Mouse (Mus musculus) lung, postnatal 36 days (tissue): ENCODE data around the gene Gm20388.
A peak's percentile ranks its signal among the peaks of the same experiment; 100 is the strongest.

Experiments
- DNase-seq: peaks from one replicate; pipeline ENCODE4 v3.0.0; 2022; ENCODE audit warnings: mixed read lengths

Gm20388 gene

GRCm38 (mm10) chr8:120234866-120235265, 324.2 kb downstream of the Gm20388 start:
- DNase-seq, result no peak

- peak; percentile 70 for DNase-seq
Measured at GRCm38 (mm10) chr8:120243222-120243621, 332.6 kb downstream of the Gm20388 start.

GRCm38 (mm10) chr8:120243916-120244451, 333.3 kb downstream of the Gm20388 start:
- DNase-seq, result no peak

GRCm38 (mm10) chr8:120244553-120244952, 333.9 kb downstream of the Gm20388 start:
- DNase-seq, result no peak

GRCm38 (mm10) chr8:120247618-120248017, 337.0 kb downstream of the Gm20388 start:
- DNase-seq, result no peak

- peak; percentile 62 for DNase-seq
Measured at GRCm38 (mm10) chr8:120248031-120248430, 337.4 kb downstream of the Gm20388 start.

GRCm38 (mm10) chr8:120248451-120248850, 337.8 kb downstream of the Gm20388 start:
- DNase-seq, result no peak

- no peak for DNase-seq
Measured at GRCm38 (mm10) chr8:120249800-120250336, 339.2 kb downstream of the Gm20388 start.

- no peak for DNase-seq
Measured at GRCm38 (mm10) chr8:120250750-120251410, 340.2 kb downstream of the Gm20388 start.

- peak; percentile 85 for DNase-seq
Measured at GRCm38 (mm10) chr8:120251411-120252035, 340.9 kb downstream of the Gm20388 start.

GRCm38 (mm10) chr8:120253626-120254025, 343.0 kb downstream of the Gm20388 start:
- DNase-seq, result no peak

- peak; percentile 62 for DNase-seq
Measured at GRCm38 (mm10) chr8:120255406-120255987, 344.9 kb downstream of the Gm20388 start.

- peak; percentile 74 for DNase-seq
Measured at GRCm38 (mm10) chr8:120256958-120257357, 346.3 kb downstream of the Gm20388 start.

- no peak for DNase-seq
Measured at GRCm38 (mm10) chr8:120259206-120259605, 348.6 kb downstream of the Gm20388 start.

GRCm38 (mm10) chr8:120260677-120261076, 350.0 kb downstream of the Gm20388 start:
- no peak for DNase-seq

- no peak for DNase-seq
Measured at GRCm38 (mm10) chr8:120261338-120262120, 350.9 kb downstream of the Gm20388 start.

- no peak for DNase-seq
Measured at GRCm38 (mm10) chr8:120263879-120264278, 353.2 kb downstream of the Gm20388 start.

- no peak for DNase-seq
Measured at GRCm38 (mm10) chr8:120264388-120264943, 353.8 kb downstream of the Gm20388 start.

GRCm38 (mm10) chr8:120264944-120265453, 354.4 kb downstream of the Gm20388 start:
- DNase-seq, result peak; percentile 87

- DNase-seq, result peak; percentile 87
Measured at GRCm38 (mm10) chr8:120265471-120265870, 354.8 kb downstream of the Gm20388 start.

GRCm38 (mm10) chr8:120268541-120268980, 357.9 kb downstream of the Gm20388 start:
- no peak for DNase-seq

- DNase-seq, result no peak
Measured at GRCm38 (mm10) chr8:120270449-120270848, 359.8 kb downstream of the Gm20388 start.
